Mouse (Mus musculus): ENCODE measurements at regions not wholly inside any gene's neighbourhood (a gene's known extent, or its start where the extent isn't known, plus 50 kb on each side); places are given as distances from the start of the nearest gene placed in this dataset.
A peak's percentile ranks its signal among the peaks of the same experiment; 100 is the strongest.
"Not testable (repeated sequence)": the region's sequence is repeated elsewhere in the genome, so short reads cannot be mapped to it uniquely, and the experiment has no call there.

DNA sequence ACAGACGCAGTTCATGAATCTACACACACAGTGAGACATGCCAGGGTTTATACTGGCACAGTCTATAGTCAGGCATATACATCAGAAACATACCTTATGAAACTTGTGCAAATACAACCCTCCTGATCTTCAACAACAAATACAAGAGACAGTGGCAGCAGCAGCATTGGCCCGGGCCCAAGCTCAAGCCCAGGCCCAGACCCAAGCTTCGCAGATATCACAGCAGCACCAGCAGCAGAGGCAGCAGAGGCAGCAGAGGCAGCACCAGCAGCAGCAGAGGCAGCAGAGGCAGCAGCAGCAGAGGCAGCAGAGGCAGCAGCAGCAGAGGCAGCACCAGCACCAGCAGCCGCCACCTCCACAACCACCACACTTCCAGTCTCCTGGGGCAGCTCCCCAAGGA lies 80.0 kb downstream of the Samd9l start:
- no peak for DNase-seq (ENCODE audit: low read depth, low spot score)

GRCm38 (mm10) chr6:3307598-3308220 lies 91.7 kb downstream of the Samd9l start:
- peak; percentile 68 for DNase-seq (ENCODE audit: low read depth, low spot score)

- not testable (repeated sequence) for DNase-seq (ENCODE audit: low read depth, low spot score)
Observed at GRCm38 (mm10) chr6:3304881-3305620, 94.3 kb downstream of the Samd9l start.

DNA sequence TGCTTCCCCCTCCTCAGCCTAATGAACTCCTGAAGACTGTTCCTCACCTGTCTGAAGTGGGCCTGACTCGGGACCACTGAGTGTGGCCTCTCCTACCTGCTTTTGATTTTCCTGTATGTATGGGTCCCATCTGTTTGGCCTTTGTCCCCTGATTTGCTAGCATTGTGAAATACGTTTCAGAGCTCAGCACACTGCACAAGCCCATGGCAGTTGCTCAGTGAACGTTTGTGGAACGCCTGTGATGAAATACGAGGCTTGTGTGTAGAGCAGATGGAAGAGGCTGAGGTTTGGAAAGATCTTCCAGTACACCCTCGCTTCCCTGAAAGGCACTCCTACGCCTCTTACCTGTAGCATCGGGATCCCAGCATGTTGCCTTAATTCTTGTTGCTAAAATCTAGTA lies 106.1 kb downstream of the Samd9l start:
- not testable (repeated sequence) for DNase-seq (ENCODE audit: low read depth, low spot score)

GRCm38 (mm10) chr6:3291983-3292382 lies 107.4 kb downstream of the Samd9l start:
- DNase-seq (ENCODE audit: low read depth, low spot score), result not testable (repeated sequence)

DNA sequence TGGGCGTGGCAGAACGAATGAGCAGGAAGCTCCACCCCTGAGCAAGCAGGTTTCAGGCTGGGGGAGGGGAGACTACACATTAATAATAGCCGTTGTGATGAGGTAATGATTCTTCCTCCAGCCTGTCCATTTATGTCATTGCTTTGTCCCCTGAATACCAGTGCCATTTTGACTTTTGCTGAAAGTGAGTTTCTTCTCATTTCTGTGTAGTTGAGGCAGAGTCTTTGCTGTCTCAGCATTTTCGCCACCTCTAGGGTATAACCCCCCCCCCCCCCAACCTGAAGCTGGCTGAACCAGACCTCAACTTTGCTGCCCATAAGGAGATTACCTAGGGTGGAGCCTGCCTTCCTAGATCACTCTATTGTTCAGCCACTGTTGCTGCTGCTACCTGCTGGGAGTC lies 130.6 kb downstream of the Samd9l start:
- DNase-seq (ENCODE audit: low read depth, low spot score), result peak; percentile 52

- DNase-seq (ENCODE audit: low read depth, low spot score), result not testable (repeated sequence)
Observed at GRCm38 (mm10) chr6:3265477-3265876, 133.9 kb downstream of the Samd9l start.
